Mouse (Mus musculus): ENCODE results near the gene Serbp1. TPM values are rescaled to one million over a fixed set of nuclear protein-coding genes. Genes with fewer than 3 reads are reported as not detected.

The Serbp1 gene
- 506 TPM for polyA plus RNA-seq (2017; shearing (Covaris generic))

DNA sequence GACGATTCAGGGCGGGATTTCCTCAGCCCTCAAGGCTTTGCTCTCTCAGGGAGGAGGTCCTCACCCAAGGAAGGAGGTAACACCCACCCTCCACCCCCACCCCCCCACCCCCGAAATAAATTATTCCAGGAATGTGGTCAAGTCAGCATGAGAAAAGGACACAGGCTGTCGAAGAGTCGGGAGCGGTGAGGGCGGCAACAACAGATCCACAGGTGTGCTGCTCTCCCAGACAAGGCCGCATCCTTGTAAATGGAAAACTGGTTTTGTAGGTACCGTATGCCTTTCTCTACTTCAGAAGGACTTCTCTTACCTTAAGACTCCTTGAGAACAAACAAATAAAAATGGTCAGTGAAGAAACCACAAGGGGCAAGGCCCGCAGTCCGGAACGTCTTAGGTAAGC is at the start of gene Serbp1:
Gene Serbp1, plus strand, starts transcription at position 200 of the 400 bp plus-strand sequence.

Other genes with a start within 250 kb of the Serbp1 start
- 14.5 TPM for gene Gadd45a, start 200.7 kb upstream of the Serbp1 start, polyA plus RNA-seq (2017; shearing (Covaris generic))
- 2.3 TPM for gene Il12rb2, start 138.0 kb downstream of the Serbp1 start, polyA plus RNA-seq (2017; shearing (Covaris generic))